In the genomic region with DNA sequence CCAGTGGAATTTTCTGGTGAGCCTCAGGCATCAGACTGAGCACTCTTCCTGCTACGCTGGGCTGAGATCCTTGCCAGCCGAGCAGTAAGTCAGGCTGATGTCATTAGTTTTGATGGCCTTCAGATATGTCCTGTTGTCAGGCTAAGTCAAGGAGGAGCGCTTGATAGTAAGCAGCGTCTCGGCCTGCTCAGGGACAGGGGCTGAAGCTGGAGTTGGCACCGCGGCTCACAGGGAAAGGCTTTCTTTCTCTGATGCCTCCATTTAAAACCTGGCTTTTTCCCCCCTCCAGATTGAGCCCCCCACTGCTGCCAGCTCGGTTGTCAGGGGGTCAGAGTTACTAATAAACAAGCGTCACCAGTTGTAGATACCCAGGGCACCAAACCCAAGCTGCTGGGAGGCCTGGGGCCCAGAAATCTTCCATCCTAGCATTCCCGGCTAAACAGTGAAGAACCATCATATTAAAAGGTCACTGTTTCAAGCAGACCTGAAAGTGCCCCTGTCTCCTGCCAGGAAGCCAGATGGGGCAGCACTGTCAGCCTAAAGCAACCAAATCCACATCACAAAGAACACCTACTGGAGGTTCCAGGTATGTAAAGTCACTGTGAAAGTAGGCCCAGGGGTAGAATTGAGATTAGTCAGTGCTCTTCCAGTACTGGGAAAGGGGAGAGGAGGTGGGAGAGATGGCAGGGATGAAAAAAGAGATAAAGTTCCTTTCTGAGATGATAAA, we compare ENCODE assay signal across 17 mouse cellular contexts. TPM values are rescaled to one million over a fixed set of nuclear protein-coding genes. Genes with fewer than 3 reads are reported as not detected.
A peak's percentile ranks its signal among the peaks of the same experiment; 100 is the strongest.
DNase-seq lines count a peak whose midpoint lies in the region; ATAC-seq and TF ChIP-seq lines count a peak whose summit lies in the region.
"Had no signal": no experiment of that assay in that cellular context is flagged by ENCODE, and none has a peak within 500 bp of the region (broad histone marks: within the 10 kb centered on the region; RNA-seq: fewer than 3 reads in every experiment).

No protein-coding gene starts in this region.

- no peak overlapping the region for H3K9ac ChIP-seq in hindbrain, postnatal 0 days (replicated peaks; ENCODE audit: low read length)
- no peak overlapping the region for H3K9ac ChIP-seq in hindbrain, embryonic 13.5 days
- no peak overlapping the region for H3K9ac ChIP-seq in heart, embryonic 11.5 days (ENCODE audit: low read depth, low read length)
- H3K9ac ChIP-seq: hindbrain, embryonic 15.5 days; liver, embryonic 13.5 days; neural tube, embryonic 13.5 days had no signal

- no peak for TF ChIP-seq CTCF in hindbrain, postnatal 0 days (IDR thresholded peaks at IDR 0.05; ENCODE audit: low read depth)

- H3K4me2 ChIP-seq in hindbrain, postnatal 0 days (ENCODE audit: low read depth, low read length): no peak overlapping the region
- H3K4me2 ChIP-seq in hindbrain, embryonic 13.5 days: no peak overlapping the region
- no peak overlapping the region for H3K4me2 ChIP-seq in heart, embryonic 11.5 days
- H3K4me2 ChIP-seq: hindbrain, embryonic 15.5 days; liver, embryonic 13.5 days; neural tube, embryonic 13.5 days had no signal

- H3K9me3 ChIP-seq in hindbrain, postnatal 0 days (ENCODE audit: low read length): no peaks in the 10 kb centered on the region
- no peaks in the 10 kb centered on the region for H3K9me3 ChIP-seq in hindbrain, embryonic 13.5 days
- no peaks in the 10 kb centered on the region for H3K9me3 ChIP-seq in heart, embryonic 11.5 days (replicated peaks; ENCODE audit: control insufficient read depth, low read length)
- H3K9me3 ChIP-seq: hindbrain, embryonic 15.5 days; liver, embryonic 13.5 days; megakaryocyte, embryonic 14.5 days; neural tube, embryonic 13.5 days had no signal

- no peak overlapping the region for H3K27ac ChIP-seq in hindbrain, postnatal 0 days
- no peak overlapping the region for H3K27ac ChIP-seq in hindbrain, embryonic 13.5 days
- no peak overlapping the region for H3K27ac ChIP-seq in heart, embryonic 11.5 days (ENCODE audit: low read depth, low read length)
- H3K27ac ChIP-seq: hindbrain, embryonic 15.5 days; liver, embryonic 13.5 days; neural tube, embryonic 13.5 days; stomach, postnatal 0 days had no signal

- ATAC-seq in hindbrain, postnatal 0 days: 0 out of 2 replicates have a peak, but pooled peaks have one; percentile 49
- ATAC-seq in hindbrain, embryonic 13.5 days (ENCODE audit: low FRiP score): no peak
- ATAC-seq in heart, embryonic 11.5 days (replicated peaks; ENCODE audit: insufficient number of reproducible peaks, low FRiP score, low TSS enrichment): no peak
- ATAC-seq: activated CD4-positive, CD25-positive, alpha-beta regulatory T cell, adult 4 months; lung, postnatal 0 days had no signal

- WGBS in hindbrain, postnatal 0 days: 55% methylated on average over 10 of the region's 10 CpGs
- WGBS in hindbrain, embryonic 13.5 days: 55% methylated on average over 10 of the region's 10 CpGs
- 52% methylated on average over 10 of the region's 10 CpGs for WGBS in heart, embryonic 11.5 days (ENCODE audit: insufficient replicate concordance)

- no peak for DNase-seq in hindbrain, postnatal 0 days (ENCODE audit: low spot score)
- peak; percentile 35 for DNase-seq in ZHBTc4 (ENCODE audit: low read depth, low spot score)
- peak; percentile 62 to 63 for DNase-seq in adrenal gland, postnatal 36 days
- peak; percentile 34 to 49 for DNase-seq in cerebellum, postnatal 10 days
- no peak for DNase-seq in spleen, postnatal 36 days (ENCODE audit: low spot score in 2 of 2)
- DNase-seq in kidney, postnatal 10 days: no peak
- DNase-seq: liver, embryonic 13.5 days had no signal

- H3K36me3 ChIP-seq in hindbrain, postnatal 0 days (ENCODE audit: insufficient read depth, low read length): no peaks in the 10 kb centered on the region
- H3K36me3 ChIP-seq in hindbrain, embryonic 13.5 days: peaks cover 17% of the 10 kb centered on the region
- H3K36me3 ChIP-seq in heart, embryonic 11.5 days (ENCODE audit: control insufficient read depth, insufficient read depth, low read length): no peaks in the 10 kb centered on the region
- H3K36me3 ChIP-seq: liver, embryonic 13.5 days had no signal

- no peak overlapping the region for H3K4me3 ChIP-seq in hindbrain, postnatal 0 days (ENCODE audit: low read length)
- no peak overlapping the region for H3K4me3 ChIP-seq in hindbrain, embryonic 13.5 days
- no peak overlapping the region for H3K4me3 ChIP-seq in heart, embryonic 11.5 days (ENCODE audit: low read depth, low read length)
- H3K4me3 ChIP-seq: hindbrain, embryonic 15.5 days; liver, embryonic 13.5 days; megakaryocyte, embryonic 14.5 days; neural tube, embryonic 13.5 days had no signal

- H3K27me3 ChIP-seq in hindbrain, postnatal 0 days (ENCODE audit: insufficient read depth, low read length): no peaks in the 10 kb centered on the region
- H3K27me3 ChIP-seq in hindbrain, embryonic 13.5 days: no peaks in the 10 kb centered on the region
- H3K27me3 ChIP-seq in heart, embryonic 11.5 days (ENCODE audit: control insufficient read depth, insufficient read depth, low read length): no peaks in the 10 kb centered on the region
- H3K27me3 ChIP-seq: hindbrain, embryonic 15.5 days; liver, embryonic 13.5 days; megakaryocyte, embryonic 14.5 days; neural tube, embryonic 13.5 days had no signal

- H3K4me1 ChIP-seq in hindbrain, postnatal 0 days (ENCODE audit: insufficient read depth, low read length): no peaks in the 10 kb centered on the region
- no peaks in the 10 kb centered on the region for H3K4me1 ChIP-seq in hindbrain, embryonic 13.5 days (replicated peaks)
- no peaks in the 10 kb centered on the region; the same call in 1 of the 2 replicates for H3K4me1 ChIP-seq in heart, embryonic 11.5 days (ENCODE audit: control insufficient read depth, insufficient read depth, low read length)
- H3K4me1 ChIP-seq: hindbrain, embryonic 15.5 days; liver, embryonic 13.5 days; neural tube, embryonic 13.5 days had no signal

RNA-seq across cellular contexts. Expression of gene Scg5, which starts 21.9 kb away (rescaled TPM):
- total RNA-seq in hindbrain, postnatal 0 days (2014; rRNA removed): 202 and 203 TPM in 2 replicates
- 348 and 362 TPM in 2 replicates for polyA plus RNA-seq in hindbrain, postnatal 0 days (2015; fragmentation: Nextera tagmentation; extraction: Ambion mirVana)
- polyA plus RNA-seq in hindbrain, embryonic 13.5 days (2015; fragmentation: Nextera tagmentation; extraction: Ambion mirVana): 187 and 196 TPM in 2 replicates
- 10 to 100 TPM; 31.9 to 35.1 TPM for total RNA-seq in adrenal gland, postnatal 36 days (2021)
- polyA plus RNA-seq in heart, embryonic 11.5 days (2014; fragmentation: Nextera tagmentation; extraction: Ambion mirVana): 0.73 and 0.77 TPM in 2 replicates

RNA-seq across cellular contexts. Expression of gene Arhgap11a, which starts 41.4 kb away (rescaled TPM):
- 1.8 and 2.2 TPM in 2 replicates for total RNA-seq in hindbrain, postnatal 0 days (2014; rRNA removed)
- polyA plus RNA-seq in hindbrain, postnatal 0 days (2015; fragmentation: Nextera tagmentation; extraction: Ambion mirVana): 6.5 and 6.7 TPM in 2 replicates
- polyA plus RNA-seq in hindbrain, embryonic 13.5 days (2015; fragmentation: Nextera tagmentation; extraction: Ambion mirVana): 11.7 and 12.1 TPM in 2 replicates
- 1 to 10 TPM; 3.9 to 4.2 TPM for total RNA-seq in adrenal gland, postnatal 36 days (2021)
- 3.9 and 5.7 TPM in 2 replicates for polyA plus RNA-seq in heart, embryonic 11.5 days (2014; fragmentation: Nextera tagmentation; extraction: Ambion mirVana)

RNA-seq across cellular contexts. Expression of gene Grem1, which starts 48.6 kb away (rescaled TPM):
- 4.5 and 5.2 TPM in 2 replicates for total RNA-seq in hindbrain, postnatal 0 days (2014; rRNA removed)
- polyA plus RNA-seq in hindbrain, postnatal 0 days (2015; fragmentation: Nextera tagmentation; extraction: Ambion mirVana): 1.6 and 2.0 TPM in 2 replicates
- polyA plus RNA-seq in hindbrain, embryonic 13.5 days (2015; fragmentation: Nextera tagmentation; extraction: Ambion mirVana): 1.7 and 1.8 TPM in 2 replicates
- under 1 TPM; 0.20 TPM for total RNA-seq in adrenal gland, postnatal 36 days (2021)
- polyA plus RNA-seq in heart, embryonic 11.5 days (2014; fragmentation: Nextera tagmentation; extraction: Ambion mirVana): 0.13 and 0.37 TPM in 2 replicates
- total RNA-seq: MEL had no signal
- polyA plus RNA-seq: activated CD4-positive, CD25-positive, alpha-beta regulatory T cell, adult 4 months; heart, postnatal 0 days; liver, embryonic 13.5 days had no signal

Comparison
In these comparisons a context has a peak if more than half of its experiments do, and no peak if none do; other contexts are left out.
1. DNase-seq: peak in ZHBTc4 (single experiment), adrenal gland, postnatal 36 days (2 of 2) and cerebellum, postnatal 10 days (2 of 2); none in hindbrain, postnatal 0 days (single experiment), spleen, postnatal 36 days (0 of 2) and kidney, postnatal 10 days (single experiment).
2. RNA of gene Scg5, which starts 21.9 kb away (polyA plus RNA-seq): 348 to 362 TPM in hindbrain, postnatal 0 days and 187 to 196 TPM in hindbrain, embryonic 13.5 days; 0.73 to 0.77 TPM in heart, embryonic 11.5 days; every median in the first group is over 100 times any median in the second.